Mouse (Mus musculus) olfactory bulb, adult 2 months (tissue): ENCODE measurements around the gene Itgal. TPM values are rescaled to one million over a fixed set of nuclear protein-coding genes. Genes with fewer than 3 reads are reported as not detected.
"Not testable (repeated sequence)": the region's sequence is repeated elsewhere in the genome, so short reads cannot be mapped to it uniquely, and the experiment has no call there.

Source experiments
- H3K27ac ChIP-seq: fragments of 200-500 bp; 2 replicates; pipeline ENCODE4 v1.5.1; 2012; ENCODE audit warnings: low read depth, low read length; ENCODE audit not compliant: insufficient read depth
- H3K4me1 ChIP-seq: fragments of 200-500 bp; 2 replicates; pipeline ENCODE4 v1.6.1; 2012; ENCODE audit warnings: low read length; ENCODE audit not compliant: control insufficient read depth, insufficient read depth
- H3K4me3 ChIP-seq: fragments of 200-500 bp; 2 replicates; pipeline ENCODE4 v1.5.1; 2012; ENCODE audit warnings: mild to moderate bottlenecking, low read depth, low read length, moderate library complexity; ENCODE audit not compliant: insufficient read depth
- CTCF ChIP-seq: fragments of 200-500 bp; IDR thresholded peaks from 2 replicates; pipeline ENCODE4 v1.5.1; 2012; ENCODE audit warnings: low read depth, mild to moderate bottlenecking, low read length, moderate library complexity; ENCODE audit not compliant: insufficient read depth
- POLR2A ChIP-seq: fragments of 200-500 bp; IDR thresholded peaks from 2 replicates; pipeline ENCODE4 v1.6.1; 2012; ENCODE audit warnings: mild to moderate bottlenecking, low read depth, low read length, moderate library complexity; ENCODE audit not compliant: insufficient read depth
- WGBS: fragments of 180-500 bp; shearing (Covaris S2); methylation state at CpG from one replicate; pipeline ENCODE4 v1.1.7; 2018; 5-methylcytosine and 5-hydroxymethylcytosine counted together
- polyA plus RNA-seq: library from polyadenylated mRNA; stranded (reverse); fragments of >200 nt; gene quantifications from 2 replicates; pipeline ENCODE4 v1.2.4, GENCODE M21; 2012; ENCODE audit warnings: low replicate concordance; ENCODE audit not compliant: missing spikeins, insufficient read depth, insufficient read length

Itgal gene
- polyA plus RNA-seq, 1 experiment, result not detected

DNA sequence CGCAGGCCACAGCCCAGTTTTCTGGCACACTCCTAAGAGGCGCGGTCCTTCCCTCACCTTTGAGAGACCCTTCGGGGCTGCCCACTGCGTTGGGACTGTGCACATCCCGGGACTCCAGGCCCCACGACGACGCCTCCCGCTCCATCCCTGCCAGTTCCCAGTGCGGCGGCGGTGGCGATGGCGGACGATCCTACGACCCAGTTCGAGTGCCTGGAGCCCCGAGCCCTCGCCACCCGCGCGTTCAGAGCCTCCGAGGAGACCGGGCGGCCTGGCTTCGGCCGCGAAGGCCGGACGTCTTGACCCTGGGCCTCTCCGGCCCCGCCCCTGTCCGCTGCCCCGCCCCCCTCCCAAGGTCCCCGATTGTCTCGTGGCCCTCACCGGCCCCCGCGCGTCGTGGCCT, 49.0 kb downstream of the Itgal start:
- TF ChIP-seq POLR2A (peak; percentile 44; the same call in 1 of the 2 replicates), CTCF (no peak)
- H3K27ac ChIP-seq, result peak overlapping the region; percentile 100
- WGBS, result 2% methylated on average over 41 of the region's 42 CpGs
- H3K4me1 ChIP-seq, result peaks cover 12% of the 10 kb centered on the region
- H3K4me3 ChIP-seq, result peak overlapping the region; percentile 97

DNA sequence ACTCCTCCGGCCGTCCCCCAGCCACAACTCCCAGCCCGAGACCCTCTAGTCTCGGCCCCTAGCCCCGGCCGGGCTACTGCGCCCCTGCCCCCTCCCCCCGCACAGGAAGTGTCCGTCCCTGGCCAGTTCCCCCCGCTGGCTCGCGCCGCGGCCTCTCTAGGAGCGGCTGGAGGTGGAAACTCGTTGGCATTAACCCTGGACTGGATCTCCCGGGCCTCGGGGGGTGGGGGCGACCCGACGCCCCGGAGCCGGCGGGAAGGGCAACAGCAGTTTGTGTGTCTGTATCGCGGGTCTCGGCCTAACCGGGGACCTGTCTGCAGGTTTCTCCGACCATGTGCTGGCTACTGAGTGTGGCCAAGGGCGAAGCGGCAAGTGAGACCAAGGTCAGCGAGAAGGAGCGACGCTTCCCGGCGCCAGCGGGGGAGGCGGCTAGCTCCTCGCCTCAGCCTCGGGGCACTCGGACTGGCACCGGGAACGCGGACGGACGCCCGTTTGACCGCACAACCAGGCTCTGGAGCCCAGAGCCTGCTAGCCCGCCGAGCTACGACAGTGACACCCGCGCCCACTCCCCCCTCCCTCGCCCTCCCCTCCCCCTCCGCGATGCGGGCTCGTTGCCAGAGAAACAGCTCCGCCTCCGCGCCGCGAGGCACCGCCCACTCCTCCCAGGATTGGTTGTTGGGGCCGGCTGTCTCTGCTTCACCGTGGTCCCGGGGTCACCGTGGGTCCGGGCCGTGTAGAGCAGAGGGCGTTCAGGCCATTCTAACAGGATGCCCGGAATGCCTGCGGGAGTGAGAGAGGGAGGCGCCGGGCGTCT, 49.7 kb downstream of the Itgal start, which contains the start of gene Zfp768:
Zfp768 (minus strand) TSS at position 78 of the 814 bp plus-strand sequence.
- WGBS, result under 1% methylated on average over 72 of the region's 76 CpGs
- Histone ChIP-seq H3K27ac (peak within 1 kb of the TSS; percentile 100), H3K4me1 (peaks cover 12% of the 10 kb centered on the region), H3K4me3 (peak within 1 kb of the TSS; percentile 97)
- TF ChIP-seq POLR2A (peak; percentile 81), CTCF (no peak)

DNA sequence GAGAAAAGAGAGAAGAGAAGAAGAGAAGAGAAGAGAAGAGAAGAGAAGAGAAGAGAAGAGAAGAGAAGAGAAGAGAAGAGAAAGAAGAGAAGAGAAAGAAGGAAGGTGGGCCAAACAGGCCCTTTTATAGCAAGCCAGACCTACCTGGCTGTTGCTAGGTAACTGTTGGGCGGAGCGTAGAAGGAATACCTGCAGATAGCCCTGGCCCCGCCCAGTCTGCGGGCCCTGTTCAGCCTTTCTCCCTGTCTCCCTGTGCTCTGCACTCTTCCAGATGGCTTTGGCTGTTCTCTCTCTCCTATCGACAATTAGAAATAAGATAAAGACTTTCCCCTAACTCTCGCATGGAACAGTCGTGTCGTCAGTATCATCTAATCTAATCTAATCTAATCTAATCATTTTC, 50.6 kb downstream of the Itgal start:
- 23% methylated on average over 8 of the region's 8 CpGs for WGBS
- Histone ChIP-seq H3K4me3 (peak overlapping the region; percentile 97; the same call in 1 of the 2 replicates), H3K27ac (no peak overlapping the region), H3K4me1 (peaks cover 12% of the 10 kb centered on the region)
- TF ChIP-seq POLR2A, result no peak
- TF ChIP-seq CTCF, result no peak

DNA sequence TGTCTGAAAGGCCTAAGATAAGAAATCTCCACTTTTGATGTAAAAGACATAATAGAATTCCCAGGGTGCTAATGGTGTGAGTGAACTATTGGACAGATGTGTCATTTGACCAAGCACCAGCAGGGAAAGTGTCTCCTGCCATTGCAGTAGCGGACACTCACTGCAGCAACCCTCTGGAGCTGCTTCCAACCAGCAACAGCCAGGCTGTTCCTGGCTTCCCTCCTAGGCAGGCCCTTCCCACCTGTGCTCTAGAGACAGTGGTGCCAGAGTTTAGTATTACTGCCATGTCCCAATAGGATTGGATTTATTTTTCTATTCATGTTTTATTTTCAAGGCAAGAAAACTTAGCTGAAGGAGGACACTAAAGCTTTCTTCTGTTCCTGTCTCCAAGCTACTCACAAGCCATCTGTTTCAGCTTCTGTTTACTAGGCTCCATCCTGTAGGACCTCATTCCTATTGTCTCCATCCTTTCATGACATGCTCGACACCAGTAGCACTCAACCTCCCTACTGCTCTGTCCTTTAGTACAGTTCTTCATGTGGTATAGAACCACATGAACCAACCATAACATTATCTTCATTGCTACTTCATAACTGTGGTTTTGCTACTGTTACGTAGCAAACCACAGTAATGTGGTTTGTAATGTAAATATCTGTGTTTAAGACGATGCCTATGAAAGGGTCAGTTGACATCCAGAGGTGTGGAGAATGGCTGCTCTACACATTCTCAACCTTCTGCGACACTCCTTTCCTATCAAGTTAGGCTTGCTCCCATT, 55.4 kb downstream of the Itgal start:
- peaks cover 3% of the 10 kb centered on the region; the same call in 1 of the 2 replicates for H3K4me1 ChIP-seq
- no peak for TF ChIP-seq POLR2A
- TF ChIP-seq CTCF, result no peak
- 90% methylated on average over 5 of the region's 5 CpGs for WGBS
- no peak overlapping the region for H3K27ac ChIP-seq
- H3K4me3 ChIP-seq, result no peak overlapping the region

DNA sequence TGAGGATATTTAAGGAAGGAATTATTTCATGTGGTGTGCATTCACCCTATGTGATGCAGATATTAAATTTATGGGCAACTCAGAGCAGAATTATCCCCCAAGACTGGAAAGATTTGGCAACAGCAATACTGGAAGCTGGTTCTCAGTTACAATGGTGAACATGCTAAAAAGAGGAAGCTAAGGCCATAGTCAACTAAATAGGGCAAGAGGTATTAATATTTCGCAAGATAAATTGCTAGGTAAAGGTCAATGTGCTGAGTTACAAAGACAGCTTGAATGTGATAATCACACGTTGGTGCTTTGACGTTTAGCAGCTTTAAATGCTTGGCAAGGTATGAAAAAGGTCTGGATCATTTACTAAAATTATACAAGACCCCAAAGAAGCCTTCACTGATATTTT, 59.7 kb downstream of the Itgal start:
- Histone ChIP-seq H3K4me3 (no peak overlapping the region), H3K4me1 (no peaks in the 10 kb centered on the region), H3K27ac (no peak overlapping the region)
- TF ChIP-seq CTCF, result no peak
- WGBS, result 71% methylated on average over 3 of the region's 3 CpGs

DNA sequence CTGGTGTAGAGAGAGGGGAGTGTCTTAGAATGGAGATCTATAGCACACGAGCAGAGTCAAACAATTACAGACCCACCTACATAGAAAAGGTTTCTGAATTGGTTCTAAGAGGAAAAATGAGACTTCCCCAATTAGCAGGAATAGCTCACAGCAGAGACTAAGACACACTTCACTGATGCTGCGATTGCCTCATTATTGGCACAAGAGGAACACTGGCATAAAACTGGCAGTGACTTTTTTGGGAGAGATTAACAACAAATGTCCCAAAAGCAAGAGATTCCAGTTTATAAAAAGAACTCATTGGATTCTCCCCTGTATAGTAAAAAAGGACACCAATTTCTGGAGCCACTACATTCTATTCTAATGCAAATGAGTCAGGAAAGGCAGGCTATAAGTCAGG, 61.8 kb downstream of the Itgal start:
- WGBS, result 33% methylated on average over 2 of the region's 2 CpGs
- H3K27ac ChIP-seq, result no peak overlapping the region
- 0 out of 2 replicates have a peak, but pooled peaks cover 3% of the 10 kb centered on the region for H3K4me1 ChIP-seq
- H3K4me3 ChIP-seq, result no peak overlapping the region
- TF ChIP-seq POLR2A (no peak), CTCF (no peak)

DNA sequence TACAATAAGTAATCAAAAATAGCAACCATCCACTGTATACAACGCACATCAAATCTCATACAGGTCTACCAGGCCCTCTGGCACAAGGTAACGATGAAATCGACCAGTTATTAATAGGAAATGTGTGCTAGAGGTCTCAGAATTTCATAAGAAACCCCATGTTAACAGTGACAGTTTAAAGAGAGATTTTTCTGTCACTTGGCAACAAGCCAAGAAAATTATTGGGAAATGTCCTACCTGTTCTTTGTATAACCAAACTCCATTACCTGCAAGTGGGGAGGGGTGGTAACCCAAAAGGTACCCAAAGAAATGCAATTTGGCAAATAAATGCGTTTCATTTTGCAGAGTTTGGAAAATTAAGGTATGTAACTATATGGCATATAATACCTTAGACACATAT, 62.4 kb downstream of the Itgal start:
- Histone ChIP-seq H3K27ac (no peak overlapping the region), H3K4me1 (peaks cover 6% of the 10 kb centered on the region), H3K4me3 (no peak overlapping the region)
- no peak for TF ChIP-seq CTCF
- TF ChIP-seq POLR2A, result no peak
- WGBS, result 80% methylated on average over 4 of the region's 4 CpGs

DNA sequence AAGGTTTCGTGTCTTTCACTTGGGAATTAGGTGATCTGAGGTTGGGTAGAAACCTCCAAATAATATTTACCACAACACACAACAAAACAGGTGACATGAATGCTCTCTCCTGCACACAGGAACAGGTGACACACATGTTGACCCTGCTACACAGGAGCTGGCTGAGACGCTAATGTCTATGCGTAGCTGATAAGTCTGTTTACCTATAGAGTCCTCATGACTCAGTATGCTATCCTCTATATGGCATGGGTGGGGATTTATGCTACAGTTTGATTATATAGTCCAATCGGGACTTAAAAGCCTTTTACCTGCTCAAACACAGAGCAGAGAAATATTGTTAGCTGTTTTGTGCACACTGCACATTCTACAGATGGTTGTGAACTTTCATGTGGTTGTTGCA, 64.2 kb downstream of the Itgal start:
- Histone ChIP-seq H3K4me3 (no peak overlapping the region), H3K27ac (no peak overlapping the region), H3K4me1 (peaks cover 10% of the 10 kb centered on the region)
- WGBS, result 83% methylated on average over 4 of the region's 4 CpGs
- no peak for TF ChIP-seq POLR2A
- no peak for TF ChIP-seq CTCF

DNA sequence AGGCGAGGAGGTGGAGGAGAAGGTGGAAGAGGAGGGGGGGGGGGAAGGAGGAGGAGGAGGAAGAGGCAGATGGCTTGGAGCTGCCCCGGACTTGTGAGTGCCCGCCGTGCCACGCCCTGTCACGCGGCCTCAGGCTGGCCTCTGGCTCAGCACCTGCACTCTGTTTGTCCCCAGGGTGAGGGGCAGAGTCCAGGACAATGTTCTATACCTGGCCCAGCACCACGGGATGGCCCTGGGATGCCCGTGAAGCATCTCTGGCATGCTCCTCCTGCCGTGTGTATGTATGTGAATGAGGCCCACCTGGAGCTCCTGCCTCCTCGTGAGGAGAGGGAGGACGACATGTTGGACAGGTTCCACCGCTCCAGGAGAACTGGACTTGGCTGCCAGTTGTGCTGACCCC, 65.4 kb downstream of the Itgal start:
- 66% methylated on average over 13 of the region's 13 CpGs for WGBS
- no peak for TF ChIP-seq POLR2A
- no peak for TF ChIP-seq CTCF
- Histone ChIP-seq H3K27ac (no peak overlapping the region), H3K4me3 (no peak overlapping the region), H3K4me1 (peaks cover 10% of the 10 kb centered on the region)

DNA sequence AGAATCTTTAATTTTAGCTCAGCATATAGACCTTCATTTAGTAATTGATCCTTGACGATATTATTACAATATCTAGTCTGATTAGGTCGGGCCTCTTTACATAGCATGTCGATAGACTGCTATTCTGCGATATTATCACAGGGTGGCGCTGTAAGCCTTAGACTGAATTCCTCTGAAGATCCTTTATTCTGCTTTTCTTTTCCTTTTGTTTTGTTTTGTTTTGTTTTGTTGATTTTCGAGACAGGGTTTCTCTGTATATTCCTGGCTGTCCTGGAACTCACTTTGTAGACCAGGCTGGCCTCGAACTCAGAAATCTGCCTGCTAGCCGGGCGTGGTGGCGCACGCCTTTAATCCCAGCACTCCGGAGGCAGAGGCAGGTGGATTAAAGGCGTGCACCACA, 66.4 kb downstream of the Itgal start:
- peak overlapping the region; percentile 26 for H3K4me3 ChIP-seq
- WGBS, result 8% methylated on average over 13 of the region's 13 CpGs
- not testable (repeated sequence) for H3K4me1 ChIP-seq, H3K27ac ChIP-seq
